Mouse (Mus musculus): ENCODE data around the gene Pik3r1.
A peak's percentile ranks its signal among the peaks of the same experiment; 100 is the strongest.

Gene Pik3r1

GRCm38 (mm10) chr13:101736521-101737387, 31.3 kb downstream of the Pik3r1 start:
- no peak for DNase-seq

- no peak for DNase-seq
Observed at GRCm38 (mm10) chr13:101735364-101736120, 32.5 kb downstream of the Pik3r1 start.

- no peak for DNase-seq
Observed at GRCm38 (mm10) chr13:101734227-101734626, 33.8 kb downstream of the Pik3r1 start.

DNA sequence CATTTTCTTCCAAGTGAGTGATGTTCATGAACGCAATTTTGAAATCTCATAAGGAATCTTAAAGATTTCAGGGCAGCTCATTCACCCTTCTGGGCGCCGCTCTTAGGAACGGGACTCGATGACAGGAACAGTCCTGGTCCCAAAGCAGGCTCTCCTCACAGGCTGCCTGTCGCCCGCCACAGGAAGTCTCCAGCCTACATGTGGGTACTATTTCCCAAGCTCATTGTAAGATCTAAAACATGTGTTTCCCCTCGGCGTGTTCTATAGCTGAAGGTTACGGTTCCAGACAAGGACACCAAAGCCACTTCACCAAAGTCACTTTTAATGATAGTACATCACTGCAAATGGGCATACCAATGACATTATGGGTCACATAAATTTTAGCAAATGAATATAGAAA, 35.3 kb downstream of the Pik3r1 start:
- DNase-seq: no peak

GRCm38 (mm10) chr13:101731777-101732176, 36.2 kb downstream of the Pik3r1 start:
- DNase-seq: no peak

- DNase-seq: no peak
Observed at GRCm38 (mm10) chr13:101730351-101730750, 37.7 kb downstream of the Pik3r1 start.

GRCm38 (mm10) chr13:101729248-101730055, 38.6 kb downstream of the Pik3r1 start:
- no peak for DNase-seq

DNA sequence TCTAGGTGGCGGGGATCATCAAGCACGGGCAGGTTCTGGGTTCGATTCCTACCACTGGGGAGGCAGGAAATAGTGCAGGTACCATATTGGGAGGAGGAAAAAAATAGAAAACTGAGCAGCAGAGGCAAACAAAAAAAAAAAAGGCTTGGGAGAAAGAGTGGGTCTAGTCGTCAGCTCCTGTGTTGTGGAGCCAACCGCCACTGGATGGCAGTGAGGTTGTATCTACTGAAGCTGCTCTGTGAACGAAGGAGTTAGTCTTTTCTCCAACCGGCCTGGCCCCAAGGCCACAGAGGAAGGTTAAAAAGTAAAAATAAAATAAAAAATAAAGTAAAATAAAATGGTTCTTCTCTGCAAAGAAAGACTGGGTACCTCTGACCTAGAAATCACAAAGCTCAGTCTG, 39.2 kb downstream of the Pik3r1 start:
- no peak for DNase-seq

- DNase-seq: no peak
Observed at GRCm38 (mm10) chr13:101728300-101728699, 39.7 kb downstream of the Pik3r1 start.

- DNase-seq: no peak
Observed at GRCm38 (mm10) chr13:101727837-101728236, 40.2 kb downstream of the Pik3r1 start.

DNA sequence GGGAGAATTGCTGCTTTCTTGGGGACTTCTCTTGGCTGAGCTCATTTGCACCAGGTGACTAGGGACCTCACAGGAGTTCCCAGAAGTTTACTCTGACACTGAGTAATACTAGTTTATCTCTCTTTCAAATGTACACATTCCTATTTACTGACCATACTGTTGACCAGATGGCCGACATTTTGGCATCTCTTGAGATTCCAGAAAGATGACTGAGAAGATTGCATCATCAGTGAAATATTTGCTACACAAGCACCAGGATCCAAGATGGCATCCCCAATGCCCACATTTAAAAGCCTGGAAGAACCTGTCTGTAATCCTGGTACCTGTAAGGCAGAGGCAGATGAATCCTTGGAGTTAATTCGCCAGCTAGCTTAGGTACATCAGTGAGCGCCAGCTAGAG, 41.1 kb downstream of the Pik3r1 start:
- DNase-seq: no peak

- DNase-seq: no peak
Observed at GRCm38 (mm10) chr13:101721901-101722595, 46.0 kb downstream of the Pik3r1 start.

- DNase-seq: no peak
Observed at GRCm38 (mm10) chr13:101721154-101721553, 46.9 kb downstream of the Pik3r1 start.

GRCm38 (mm10) chr13:101719312-101719870, 48.6 kb downstream of the Pik3r1 start:
- peak; percentile 61 to 71 for DNase-seq

- no peak for DNase-seq
Observed at GRCm38 (mm10) chr13:101718744-101719143, 49.3 kb downstream of the Pik3r1 start.

GRCm38 (mm10) chr13:101717836-101718235, 50.2 kb downstream of the Pik3r1 start:
- DNase-seq: no peak

DNA sequence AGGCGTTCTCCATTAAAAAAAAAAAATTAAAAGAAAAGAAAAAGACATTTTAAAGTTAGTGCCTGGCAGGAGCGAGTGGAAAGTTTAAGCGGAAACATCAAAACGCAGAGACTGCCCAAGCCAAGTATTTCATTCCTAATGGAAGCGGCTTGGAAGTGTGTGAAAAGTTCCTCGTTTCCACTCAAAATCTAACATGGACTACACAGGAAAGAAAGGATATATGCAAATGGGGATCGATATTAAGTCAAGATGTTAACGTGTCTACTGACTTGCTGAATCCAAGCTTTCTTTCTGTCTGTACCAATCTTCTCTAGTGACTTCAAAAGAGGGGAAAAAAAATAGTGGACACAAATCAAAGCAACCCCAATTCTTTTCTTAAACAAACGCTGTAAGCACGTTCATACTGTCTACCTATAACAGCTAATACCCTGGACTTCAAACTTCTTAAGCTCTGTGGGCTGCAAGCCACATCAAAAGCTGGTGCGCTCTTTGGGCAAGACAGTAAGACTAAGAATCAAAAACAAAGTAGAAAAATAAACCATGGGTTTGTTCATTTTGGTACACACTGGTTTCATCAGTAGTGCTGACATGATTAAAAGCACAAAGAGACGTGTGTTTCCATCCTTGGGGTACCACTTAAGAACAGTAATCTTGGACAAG, 54.5 kb downstream of the Pik3r1 start:
- no peak for DNase-seq

DNA sequence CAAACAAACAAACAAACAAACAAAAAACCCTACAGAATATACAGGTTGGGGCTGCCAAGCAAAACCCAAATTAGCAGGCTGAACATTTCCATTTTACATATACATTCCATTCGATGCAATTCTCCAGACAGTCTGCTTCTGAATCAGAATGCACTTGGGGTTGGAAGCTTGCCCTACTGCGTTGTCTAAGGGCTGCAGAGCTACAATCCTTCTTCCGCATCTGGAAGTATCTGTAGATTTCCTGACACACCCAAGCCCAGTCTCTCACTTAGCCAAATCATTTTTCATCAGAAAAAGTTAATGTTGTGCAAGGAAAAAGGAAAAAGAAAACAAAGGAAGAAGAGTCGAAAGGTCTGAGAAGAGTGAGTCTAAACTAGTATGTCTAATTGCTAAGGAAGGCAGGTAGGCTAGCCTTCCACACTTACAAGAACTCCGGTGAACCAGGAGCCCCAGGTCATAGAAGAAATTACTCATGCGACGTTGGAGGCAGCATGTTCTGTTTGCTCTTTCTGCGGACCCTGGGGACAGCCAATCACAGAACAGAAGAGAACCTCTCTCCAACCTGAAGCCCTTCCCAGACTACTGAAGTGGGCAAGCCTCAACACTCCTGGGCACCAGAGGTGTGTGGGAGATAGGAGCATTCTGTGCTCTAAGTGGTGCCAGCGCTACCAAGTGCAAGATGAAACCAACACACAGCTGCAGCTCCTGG, 55.1 kb downstream of the Pik3r1 start:
- no peak for DNase-seq

DNA sequence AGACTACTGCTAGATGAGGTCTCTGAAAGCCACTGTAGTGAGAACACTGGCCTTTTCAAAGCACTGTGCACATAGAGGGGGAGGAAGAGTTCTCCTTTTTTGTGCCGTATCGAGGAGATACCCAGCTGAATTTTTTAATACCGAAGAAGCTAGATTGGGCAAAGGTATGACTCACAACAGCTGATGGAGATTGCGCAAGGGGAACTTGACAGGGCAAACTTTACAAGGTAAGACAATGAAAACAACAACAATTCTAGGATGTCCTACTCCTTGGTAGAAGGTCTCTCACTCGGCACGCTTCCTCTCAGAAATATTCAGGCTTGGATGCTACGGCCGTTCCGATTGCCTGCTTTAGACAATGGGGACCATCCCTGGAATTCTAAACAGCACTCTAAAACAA, 55.9 kb downstream of the Pik3r1 start:
- no peak for DNase-seq

DNA sequence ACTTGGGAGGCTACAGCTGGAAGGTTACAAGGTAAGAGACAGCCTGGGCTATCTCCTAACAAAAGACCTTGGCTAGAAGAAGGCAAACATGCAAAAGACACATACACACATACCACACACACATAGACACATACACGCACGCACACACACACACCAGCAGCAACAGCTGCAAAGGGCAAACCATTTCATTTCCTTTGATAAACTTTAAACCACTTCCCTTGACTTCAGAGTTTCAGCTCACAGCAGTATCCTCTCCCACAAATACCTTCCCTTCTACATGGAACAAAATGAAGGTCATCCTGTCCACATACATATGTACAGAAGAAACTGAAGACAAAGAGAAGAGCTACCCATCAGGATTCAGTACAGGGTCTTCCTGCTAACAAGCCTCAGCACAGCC, 56.7 kb downstream of the Pik3r1 start:
- DNase-seq: no peak

GRCm38 (mm10) chr13:101709788-101710187, 58.2 kb downstream of the Pik3r1 start:
- no peak for DNase-seq
